Mouse (Mus musculus) cerebellum, adult 2 months (tissue): ENCODE data around the gene Zcchc10. TPM values are rescaled to one million over a fixed set of nuclear protein-coding genes. Genes with fewer than 3 reads are reported as not detected.

ENCODE experiments used
- DNase-seq, 2 experiments: peaks; one replicate each; pipeline ENCODE4 v3.0.0; 2021
- H3K27ac ChIP-seq: fragments of 200-500 bp; 2 replicates; pipeline ENCODE4 v1.5.1; 2012; ENCODE audit warnings: low read length, control low read depth, inconsistent platforms; ENCODE audit not compliant: insufficient read depth
- H3K27me3 ChIP-seq: fragments of 200-500 bp; 2 replicates; pipeline ENCODE4 v1.6.1; 2012; ENCODE audit warnings: inconsistent platforms, mild to moderate bottlenecking, low read length, moderate library complexity; ENCODE audit not compliant: control insufficient read depth, insufficient read depth
- H3K4me1 ChIP-seq: fragments of 200-500 bp; 2 replicates; pipeline ENCODE4 v1.6.1; 2011; ENCODE audit warnings: low read length; ENCODE audit not compliant: control insufficient read depth, insufficient read depth
- H3K4me3 ChIP-seq: fragments of 200-500 bp; replicated peaks from 2 replicates; pipeline ENCODE3; 2011; ENCODE audit warnings: mild to moderate bottlenecking, low read depth, low read length, control low read depth; ENCODE audit not compliant: insufficient read depth
- CTCF ChIP-seq: fragments of 200-500 bp; IDR thresholded peaks from 2 replicates; pipeline ENCODE4 v1.5.1; 2011; ENCODE audit warnings: low read depth, mild to moderate bottlenecking, control low read depth, low read length, moderate library complexity, borderline replicate concordance; ENCODE audit not compliant: insufficient read depth
- POLR2A ChIP-seq: fragments of 200-500 bp; IDR thresholded peaks from 2 replicates; pipeline ENCODE4 v1.6.1; 2011; ENCODE audit warnings: low read length, control low read depth, borderline replicate concordance; ENCODE audit not compliant: insufficient read depth
- WGBS: fragments of 180-500 bp; shearing (Covaris S2); methylation state at CpG from one replicate; pipeline ENCODE4 v1.1.7; 2018; 5-methylcytosine and 5-hydroxymethylcytosine counted together
- polyA plus RNA-seq: library from polyadenylated mRNA; depleted of rRNA; stranded (reverse); fragments of >200 nt; gene quantifications from 2 replicates; pipeline ENCODE4 v1.2.3, GENCODE M21; 2012; rRNA removed

Gene Zcchc10
- polyA plus RNA-seq, 1 experiment = 11.8 TPM

DNA sequence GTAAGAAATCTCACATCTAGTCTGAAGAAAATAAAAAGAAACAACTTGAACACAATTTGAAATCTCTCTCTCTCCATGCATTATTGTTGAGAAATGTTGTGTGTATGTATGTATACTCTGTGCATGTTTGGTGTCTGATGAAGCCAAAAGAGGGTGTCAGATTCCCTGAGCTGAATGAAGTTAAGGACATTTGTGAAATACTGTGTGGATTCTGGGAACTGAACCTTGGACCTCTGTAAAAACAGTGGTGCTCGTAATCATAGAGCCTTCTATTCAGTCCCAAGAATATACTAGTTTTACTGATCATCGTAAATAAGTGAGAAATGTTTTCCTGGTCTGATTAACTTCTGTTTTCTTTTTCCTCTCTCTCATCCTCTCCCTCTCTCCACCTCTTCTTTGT is 42.6 kb downstream of the Zcchc10 start:
- TF ChIP-seq CTCF = no peak
- no peak for TF ChIP-seq POLR2A
- WGBS = 78% methylated on average over 2 of the region's 2 CpGs
- H3K4me1 ChIP-seq = no peaks in the 10 kb centered on the region
- no peak overlapping the region for H3K4me3 ChIP-seq
- H3K27me3 ChIP-seq = no peaks in the 10 kb centered on the region
- no peak overlapping the region for H3K27ac ChIP-seq
- no peak for DNase-seq

DNA sequence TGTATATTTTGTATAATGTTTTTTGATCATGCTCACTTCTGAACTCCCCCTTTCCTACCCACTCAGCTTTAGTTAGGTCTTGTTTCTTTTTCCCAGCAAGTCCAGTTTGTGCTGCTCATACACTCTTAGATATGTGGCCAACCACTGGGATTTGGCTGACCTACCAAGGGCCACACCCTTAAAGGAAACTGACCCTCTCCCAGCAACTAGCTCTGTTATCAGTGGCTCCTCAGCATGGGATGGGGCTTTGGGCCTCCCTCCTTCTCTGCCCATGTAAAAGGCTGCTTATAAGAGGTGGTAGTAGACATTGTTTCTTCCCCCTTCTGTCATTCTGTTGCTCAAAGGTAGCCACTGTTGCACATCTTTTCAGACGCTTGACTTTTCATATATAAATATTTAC is 54.4 kb downstream of the Zcchc10 start:
- 0 out of 2 replicates have a peak overlapping the region, but pooled peaks have one; percentile 39 for H3K27ac ChIP-seq
- no peak overlapping the region for H3K4me3 ChIP-seq
- H3K4me1 ChIP-seq = no peaks in the 10 kb centered on the region; the same call in 1 of the 2 replicates
- H3K27me3 ChIP-seq = no peaks in the 10 kb centered on the region
- 82% methylated on average over 1 of the region's 1 CpGs for WGBS
- DNase-seq = no peak
- no peak for TF ChIP-seq CTCF

Other genes starting within 250 kb of the Zcchc10 start
- gene Hspa4, start 24.2 kb upstream of the Zcchc10 start, polyA plus RNA-seq = 86.9 and 87.9 TPM in 2 replicates
- 48.2 and 50.8 TPM in 2 replicates for gene Aff4, start 26.2 kb downstream of the Zcchc10 start, polyA plus RNA-seq
- not detected in 2 replicates for gene Leap2, start 98.5 kb downstream of the Zcchc10 start, polyA plus RNA-seq
- 447 and 454 TPM in 2 replicates for gene Uqcrq, start 106.2 kb downstream of the Zcchc10 start, polyA plus RNA-seq
- 2.2 and 2.5 TPM in 2 replicates for gene Gdf9, start 106.3 kb downstream of the Zcchc10 start, polyA plus RNA-seq
- 0.06 TPM in 1 of 2 replicates, not detected in the other for gene Gm10447, start 132.4 kb downstream of the Zcchc10 start, polyA plus RNA-seq
- gene Shroom1, start 132.5 kb downstream of the Zcchc10 start, polyA plus RNA-seq = 7.7 and 8.8 TPM in 2 replicates
- not detected in 2 replicates for gene Gm9837, start 145.8 kb downstream of the Zcchc10 start, polyA plus RNA-seq
- gene Gm9945, start 155.5 kb downstream of the Zcchc10 start, polyA plus RNA-seq = 0.65 and 1.6 TPM in 2 replicates
- gene Sowaha, start 155.6 kb downstream of the Zcchc10 start, polyA plus RNA-seq = 23.1 and 27.1 TPM in 2 replicates
- 318 and 354 TPM in 2 replicates for gene Sept8, start 194.6 kb downstream of the Zcchc10 start, polyA plus RNA-seq
- gene Kif3a, start 242.7 kb downstream of the Zcchc10 start, polyA plus RNA-seq = 91.1 and 93.2 TPM in 2 replicates